Mouse (Mus musculus) kidney, postnatal 36 days (tissue): ENCODE measurements around the gene Rdh16f1.

Source experiments
- DNase-seq, 2 experiments: peaks; one replicate each; pipeline ENCODE4 v3.0.0; 2021 to 2022; ENCODE audit warnings: mixed read lengths in 2 of 2

The Rdh16f1 gene

DNA sequence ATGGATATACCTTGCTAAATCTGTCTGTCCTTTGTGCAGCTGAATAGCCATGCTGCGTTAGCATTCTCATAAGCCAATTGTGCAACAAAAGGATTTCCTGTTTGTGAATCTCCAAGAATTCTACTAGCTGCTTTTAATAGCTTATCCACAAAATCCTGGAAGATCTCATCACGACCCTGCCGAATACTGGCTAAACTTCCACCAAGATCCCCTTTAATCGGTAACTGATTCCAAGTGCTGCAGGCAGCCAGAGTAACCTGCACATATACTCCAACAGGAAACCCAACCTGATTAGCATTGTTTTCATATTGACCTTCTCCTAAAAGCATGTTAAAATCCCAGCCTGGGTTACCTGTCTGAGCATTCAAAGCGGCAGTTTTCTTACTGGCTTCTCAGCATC is 75.7 kb downstream of the Rdh16f1 start:
- peak; percentile 49 to 81 for DNase-seq

DNA sequence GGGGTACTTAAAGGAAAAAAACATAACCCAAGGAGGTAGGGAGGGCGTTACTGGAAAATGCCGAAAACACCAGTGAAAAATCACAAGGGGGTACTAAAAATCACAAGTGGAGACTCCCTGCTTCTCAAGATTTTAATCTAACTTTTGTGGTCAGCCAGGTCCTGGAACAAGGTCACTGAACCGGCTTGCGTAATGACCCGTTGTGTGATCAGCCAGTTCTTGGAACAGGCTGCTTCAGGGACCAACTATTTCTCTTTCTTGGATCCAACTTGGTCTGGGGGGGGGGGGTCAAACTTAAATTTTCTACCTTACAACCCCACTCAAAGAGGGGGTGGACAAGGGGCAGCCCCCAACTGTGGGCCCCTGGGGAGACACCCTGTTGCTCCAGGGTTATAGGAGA is 78.2 kb downstream of the Rdh16f1 start:
- peak; percentile 78 to 80 for DNase-seq

DNA sequence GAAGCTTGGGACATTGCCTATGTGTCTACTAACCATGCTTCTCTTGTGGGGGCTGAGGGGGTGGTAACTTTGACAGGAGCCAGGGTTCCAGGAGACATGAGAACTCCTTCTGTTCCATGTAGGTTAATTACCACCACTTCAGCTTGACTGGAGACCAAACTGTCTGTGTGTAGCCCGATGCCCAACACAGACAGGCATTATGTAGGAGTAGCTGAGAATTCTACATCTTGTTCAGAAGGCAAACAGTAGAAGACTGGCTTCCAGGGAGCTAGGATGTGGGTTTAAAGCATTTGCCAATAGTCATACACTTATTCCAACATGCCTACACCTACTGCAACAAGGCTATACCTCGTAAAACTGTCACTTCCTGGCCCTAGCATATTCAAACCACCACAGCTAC is 79.0 kb downstream of the Rdh16f1 start:
- DNase-seq: no peak

DNA sequence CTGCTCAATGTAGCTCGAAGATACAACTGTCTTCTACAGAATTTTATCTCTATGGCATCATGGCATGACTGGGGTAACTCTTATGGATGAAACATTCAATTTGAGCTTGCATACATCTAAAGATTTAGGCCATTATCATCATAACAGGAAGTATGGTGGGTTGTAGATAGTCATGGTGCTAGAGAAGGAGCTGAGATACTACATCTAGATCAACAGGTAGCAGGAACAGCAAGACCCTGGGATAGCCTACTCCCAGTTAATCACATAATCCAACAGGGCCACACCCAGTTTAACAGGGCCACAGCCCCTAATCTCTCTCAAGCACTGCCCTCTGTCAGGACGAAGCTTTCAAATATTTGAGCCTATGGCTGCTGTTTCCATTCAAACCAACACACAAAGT is 81.2 kb downstream of the Rdh16f1 start:
- DNase-seq: no peak
